Mouse (Mus musculus) fat pad, adult 2 months (tissue): ENCODE measurements at regions not wholly inside any gene's neighbourhood (a gene's known extent, or its start where the extent isn't known, plus 50 kb on each side); places are given as distances from the start of the nearest gene placed in this dataset.

ENCODE experiments used
- DNase-seq: peaks from one replicate; pipeline ENCODE4 v3.0.0-alpha.2; 2011; ENCODE audit warnings: low read depth, low spot score; ENCODE audit errors: extremely low read depth

- peak; percentile 57 for DNase-seq
Observed at GRCm38 (mm10) chr10:97778531-97778930, 52.0 kb upstream of the C030005K15Rik start.

GRCm38 (mm10) chr10:97779335-97779734 is 52.8 kb upstream of the C030005K15Rik start:
- DNase-seq = peak; percentile 13

- DNase-seq = no peak
Observed at GRCm38 (mm10) chr10:97793804-97794203, 67.2 kb upstream of the C030005K15Rik start.

- DNase-seq = no peak
Observed at GRCm38 (mm10) chr10:97801448-97802265, 75.1 kb upstream of the C030005K15Rik start.

- DNase-seq = no peak
Observed at GRCm38 (mm10) chr10:97807947-97808346, 81.4 kb upstream of the C030005K15Rik start.

- DNase-seq = no peak
Observed at GRCm38 (mm10) chr10:97842574-97842973, 116.0 kb upstream of the C030005K15Rik start.

GRCm38 (mm10) chr10:97851487-97851886 is 124.9 kb upstream of the C030005K15Rik start:
- no peak for DNase-seq

GRCm38 (mm10) chr10:97877088-97877487 is 150.5 kb upstream of the C030005K15Rik start:
- DNase-seq = no peak

- DNase-seq = no peak
Observed at GRCm38 (mm10) chr10:97886049-97886448, 159.5 kb upstream of the C030005K15Rik start.

- no peak for DNase-seq
Observed at GRCm38 (mm10) chr10:97905793-97906192, 179.2 kb upstream of the C030005K15Rik start.

GRCm38 (mm10) chr10:97925568-97925967 is 199.0 kb upstream of the C030005K15Rik start:
- no peak for DNase-seq

GRCm38 (mm10) chr10:97940345-97940744 is 213.8 kb upstream of the C030005K15Rik start:
- DNase-seq = no peak

- DNase-seq = peak; percentile 68
Observed at GRCm38 (mm10) chr10:97965881-97966280, 239.3 kb upstream of the C030005K15Rik start.

GRCm38 (mm10) chr10:97966931-97967330 is 240.4 kb upstream of the C030005K15Rik start:
- no peak for DNase-seq

GRCm38 (mm10) chr10:98007037-98007436 is 280.5 kb upstream of the C030005K15Rik start:
- DNase-seq = no peak

- no peak for DNase-seq
Observed at GRCm38 (mm10) chr10:98008355-98008754, 281.8 kb upstream of the C030005K15Rik start.

GRCm38 (mm10) chr10:98012916-98013315 is 286.4 kb upstream of the C030005K15Rik start:
- DNase-seq = no peak

- no peak for DNase-seq
Observed at GRCm38 (mm10) chr10:98014985-98015902, 288.7 kb upstream of the C030005K15Rik start.

GRCm38 (mm10) chr10:98016596-98017304 is 290.2 kb upstream of the C030005K15Rik start:
- DNase-seq = no peak

GRCm38 (mm10) chr10:98029124-98029523 is 302.6 kb upstream of the C030005K15Rik start:
- DNase-seq = no peak

GRCm38 (mm10) chr10:98029621-98030020 is 303.1 kb upstream of the C030005K15Rik start:
- no peak for DNase-seq
